Mouse (Mus musculus) urinary bladder, postnatal 25 days (tissue): Measurements from ENCODE around the gene Alox15.

Experiments used
- DNase-seq: peaks from one replicate; pipeline ENCODE4 v3.0.0; 2022; ENCODE audit warnings: low spot score

The Alox15 gene

DNA sequence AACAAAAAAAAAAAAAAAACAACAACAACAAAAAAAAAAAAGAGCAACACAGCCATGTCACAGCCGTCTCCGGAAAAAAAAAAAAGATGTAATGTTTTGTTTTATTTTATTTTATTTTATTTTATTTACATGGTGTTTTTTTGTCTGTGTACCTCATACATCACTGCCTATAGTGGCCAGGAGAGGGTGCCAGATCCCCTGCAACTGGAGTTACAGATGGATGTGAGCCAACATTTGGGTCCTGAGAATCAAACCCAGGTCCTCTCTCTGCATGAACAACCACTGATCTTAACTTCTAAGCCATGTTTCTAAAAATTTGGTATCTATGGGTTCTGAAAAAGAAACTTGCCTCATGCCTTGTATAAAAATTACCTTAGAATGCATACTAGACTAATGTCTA is 43.5 kb downstream of the Alox15 start:
- DNase-seq: no peak

DNA sequence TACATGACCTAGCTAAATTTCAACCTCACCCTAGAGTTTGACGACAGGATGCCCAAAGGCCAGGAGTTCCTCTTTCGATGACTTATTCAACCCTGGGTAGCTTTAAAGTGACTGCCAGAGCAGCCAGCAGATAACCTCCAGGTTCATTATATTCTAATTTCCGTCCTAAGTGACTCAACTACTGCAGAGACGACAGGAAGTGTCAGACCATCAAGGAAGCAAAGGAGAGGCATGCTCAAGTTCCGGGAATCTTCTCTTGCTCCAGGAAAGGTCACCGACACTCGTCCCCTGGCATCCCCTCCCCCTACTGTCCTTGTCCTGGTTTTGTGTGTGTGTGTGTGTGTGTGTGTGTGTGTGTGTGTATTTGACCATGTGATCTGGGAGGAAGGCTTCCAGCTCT is 45.7 kb downstream of the Alox15 start:
- DNase-seq: no peak

DNA sequence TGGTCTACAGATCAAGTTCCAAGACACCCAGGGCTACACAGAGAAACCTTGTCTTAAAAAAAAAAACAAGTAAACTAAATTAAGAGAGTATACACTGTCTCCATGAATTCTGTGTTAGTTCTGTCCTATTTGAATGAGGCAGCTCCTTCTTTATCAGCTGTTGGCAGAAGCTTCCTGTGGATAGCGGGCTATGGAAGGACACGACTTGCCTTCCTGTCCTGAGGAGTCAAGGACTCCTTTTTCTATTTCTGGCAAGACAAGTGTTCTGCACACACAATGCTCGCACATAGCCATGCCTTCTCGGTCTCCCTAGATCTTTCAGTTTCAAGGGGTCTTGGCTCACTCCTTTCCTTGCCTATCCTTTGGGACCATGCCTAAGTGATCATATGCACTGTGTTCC is 49.5 kb downstream of the Alox15 start:
- DNase-seq: no peak

DNA sequence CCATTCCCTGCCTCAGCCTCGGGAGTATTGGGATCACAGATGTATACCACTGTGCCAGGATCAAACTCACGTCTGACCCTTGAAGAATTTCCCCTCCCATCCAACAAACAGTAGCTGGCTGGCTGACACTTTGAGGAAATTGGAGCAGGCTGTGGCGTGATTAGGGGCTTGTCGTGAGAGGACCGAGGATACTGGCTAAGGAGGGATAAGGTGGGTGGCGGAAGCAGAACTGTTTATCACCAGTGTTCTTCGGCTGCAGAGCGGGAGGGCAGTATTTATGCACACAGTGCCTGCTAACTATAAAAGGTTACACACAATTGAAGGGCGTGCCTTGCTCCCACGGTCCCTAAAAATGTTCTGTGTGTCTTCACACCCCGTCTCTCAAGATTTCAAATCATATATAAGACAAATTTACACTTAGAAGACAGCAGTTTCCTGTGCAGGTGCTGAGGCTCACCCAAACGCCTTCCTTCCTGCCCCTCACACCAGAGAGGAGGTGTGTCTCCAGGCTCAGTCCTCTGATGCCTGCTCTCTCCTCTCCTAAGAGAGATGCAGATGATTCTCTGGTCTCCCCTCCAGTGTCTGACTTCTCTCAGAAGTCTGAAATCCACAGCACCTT is 53.9 kb downstream of the Alox15 start:
- DNase-seq: no peak

DNA sequence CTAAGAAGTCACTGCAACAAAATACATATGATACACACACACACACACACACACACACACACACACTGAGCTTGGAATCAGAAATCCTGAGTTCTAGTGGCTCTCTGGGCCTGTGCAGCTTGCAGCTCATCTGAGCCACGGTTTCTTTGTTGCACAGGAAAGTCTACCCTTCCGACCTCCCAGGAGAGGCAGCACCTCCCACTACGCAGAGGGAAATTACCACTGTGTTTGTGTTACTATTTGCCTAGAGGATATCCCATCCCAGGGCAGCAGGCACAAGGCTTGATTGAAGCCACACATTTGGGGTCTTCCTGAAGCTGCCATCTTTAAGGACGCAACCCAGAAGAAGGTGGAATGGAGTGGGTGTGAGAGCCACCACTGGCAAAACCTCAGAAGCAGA is 54.4 kb downstream of the Alox15 start:
- no peak for DNase-seq
